Mouse (Mus musculus) kidney, adult 2 months (tissue): ENCODE data around the gene Haghl.

Experiments used
- CTCF ChIP-seq: fragments of 200-500 bp; conservative IDR thresholded peaks from 2 replicates; pipeline ENCODE4 v1.5.1; 2011; ENCODE audit warnings: low read depth, mild to moderate bottlenecking, control low read depth, low read length, moderate library complexity, mixed read lengths; ENCODE audit not compliant: insufficient read depth, insufficient read length
- POLR2A ChIP-seq: fragments of 200-500 bp; IDR thresholded peaks from one replicate; pipeline ENCODE4 v1.6.1; 2011; ENCODE audit warnings: low read depth, low read length, control low read depth

DNA sequence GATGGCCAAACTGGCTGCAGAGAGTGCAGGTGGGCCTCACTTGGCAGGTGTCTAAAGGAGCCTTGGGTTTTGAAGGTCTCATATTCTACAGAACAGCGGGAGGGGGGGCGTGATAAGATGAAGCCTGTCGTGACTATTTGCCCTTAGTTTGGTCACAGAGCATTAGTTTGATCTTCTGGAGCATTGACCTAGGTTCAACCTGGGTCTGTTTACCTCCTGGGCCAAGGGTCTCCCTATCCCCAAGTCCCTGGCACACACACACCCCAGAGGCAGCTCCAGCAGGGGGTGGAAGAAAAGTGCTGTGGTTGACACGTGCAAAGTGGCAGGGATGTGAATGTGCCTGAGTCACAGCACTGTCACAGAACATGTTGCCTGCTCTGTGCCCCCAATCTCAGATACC is 25.4 kb upstream of the Haghl start:
- TF ChIP-seq CTCF (no peak), POLR2A (no peak)
